Mouse (Mus musculus) myocyte (in vitro differentiated cells): ENCODE measurements around the gene F13a1.

ENCODE experiments used
- POLR2A ChIP-seq: IDR thresholded peaks from one replicate; pipeline ENCODE4 v1.6.1; 2011; ENCODE audit warnings: low read depth, mild to moderate bottlenecking, control low read depth, moderate library complexity; ENCODE audit not compliant: insufficient read length
- TCF12 ChIP-seq: IDR thresholded peaks from one replicate; pipeline ENCODE4 v1.6.1; 2011; ENCODE audit warnings: mild to moderate bottlenecking, control low read depth; ENCODE audit not compliant: poor library complexity, insufficient read depth, severe bottlenecking

DNA sequence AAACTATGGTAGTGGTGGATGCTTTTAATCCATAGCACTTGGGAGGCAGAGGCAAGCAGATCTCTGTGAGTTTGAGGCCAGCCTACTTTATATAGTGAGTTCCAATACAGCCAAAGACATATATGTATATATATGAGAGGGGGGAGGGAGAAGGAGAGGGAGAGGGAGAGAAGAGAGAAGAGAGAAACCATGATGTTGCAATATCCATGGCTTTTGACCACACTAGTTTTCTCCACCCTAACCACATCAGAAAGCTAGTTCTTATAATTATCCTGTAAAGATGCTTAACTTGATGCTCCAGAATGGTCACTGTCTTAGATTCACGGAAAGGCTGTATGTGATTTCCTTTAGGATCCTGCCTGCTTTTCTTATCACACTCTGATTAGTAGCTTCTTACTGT is 41.6 kb upstream of the F13a1 start:
- TF ChIP-seq POLR2A (no peak), TCF12 (no peak)
